In the genomic region with DNA sequence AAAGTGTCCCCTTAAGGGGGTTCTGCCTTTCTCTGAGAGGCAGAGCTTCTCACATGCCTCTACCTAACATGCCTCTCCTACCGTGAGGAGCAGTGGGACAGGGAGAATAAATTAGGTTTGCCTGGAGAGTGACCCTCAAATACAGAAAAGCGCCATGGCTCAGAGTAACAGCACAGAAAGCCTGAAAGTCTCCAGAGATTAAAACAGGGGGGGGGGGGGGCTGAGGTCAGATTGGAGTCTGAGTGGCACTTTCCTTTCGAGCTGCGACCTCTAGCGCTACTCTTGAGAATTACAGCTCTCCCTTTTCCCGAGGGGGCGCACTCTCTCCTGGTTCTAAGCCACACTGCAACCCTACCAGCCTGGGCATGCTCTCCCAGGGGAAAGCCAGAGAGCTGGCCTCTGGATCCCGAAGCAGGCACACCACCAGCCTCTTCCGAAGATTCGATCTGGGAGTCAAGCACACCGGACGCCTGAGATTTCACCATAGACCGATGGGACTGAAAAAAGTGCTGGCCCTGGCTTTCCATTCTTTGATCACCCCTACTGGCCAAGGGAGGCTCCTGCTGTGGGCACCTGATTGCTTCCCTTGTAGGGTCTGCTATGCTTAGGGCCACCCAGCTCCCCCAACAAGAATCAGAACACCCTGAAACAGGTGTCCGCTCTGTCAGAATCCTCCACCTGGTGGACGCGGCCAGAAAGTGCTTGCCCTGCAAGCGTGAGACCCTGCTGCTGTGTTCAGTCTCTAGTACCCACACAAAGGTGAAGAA, we compare ENCODE assay signal across 8 mouse cellular contexts. TPM values are rescaled to one million over a fixed set of nuclear protein-coding genes. Genes with fewer than 3 reads are reported as not detected.
DNase-seq lines count a peak whose midpoint lies in the region; TF ChIP-seq lines count a peak whose summit lies in the region.

No protein-coding gene starts in this region.

- no peaks in the 10 kb centered on the region for H3K36me3 ChIP-seq in kidney, adult 2 months (ENCODE audit: control insufficient read depth, insufficient read depth, low read length)

- no peak overlapping the region for H3K27ac ChIP-seq in bone marrow, adult 2 months (ENCODE audit: control insufficient read depth, insufficient read depth, low read depth, low read length, poor library complexity)
- H3K27ac ChIP-seq in kidney, adult 2 months (ENCODE audit: insufficient read depth, low read depth, low read length), result no peak overlapping the region

- DNase-seq in urinary bladder, postnatal 14 days (ENCODE audit: low spot score), result peak; percentile 52
- DNase-seq in urinary bladder, adult 2 months (ENCODE audit: low spot score), result no peak
- peak; percentile 18 for DNase-seq in gastrocnemius, postnatal 25 days
- peak; percentile 38 for DNase-seq in kidney, adult 2 months
- peak; percentile 59 for DNase-seq in lung, adult 2 months
- DNase-seq in ovary, postnatal 36 days (ENCODE audit: low spot score), result peak; percentile 42
- DNase-seq in c-Kit-positive CD71-positive TER-119-positive erythroid progenitor cells, embryonic 14.5 days (ENCODE audit: low spot score), result no peak

- no peak overlapping the region for H3K4me3 ChIP-seq in bone marrow, adult 2 months (replicated peaks; ENCODE audit: control insufficient read depth, low read depth, low read length)
- H3K4me3 ChIP-seq in kidney, adult 2 months (ENCODE audit: insufficient read depth, low read depth, low read length), result no peak overlapping the region
- H3K4me3 ChIP-seq in lung, adult 2 months (replicated peaks; ENCODE audit: extremely low read depth, low read depth, low read length), result no peak overlapping the region

- WGBS in bone marrow, adult 2 months, result 35% methylated on average over 17 of the region's 17 CpGs
- 40% methylated on average over 17 of the region's 17 CpGs for WGBS in kidney, adult 2 months
- WGBS in lung, adult 2 months, result 43% methylated on average over 17 of the region's 17 CpGs

- no peaks in the 10 kb centered on the region for H3K27me3 ChIP-seq in kidney, adult 2 months (replicated peaks; ENCODE audit: control insufficient read depth, insufficient read depth, low read length)

- peak; percentile 49 for TF ChIP-seq CTCF in bone marrow, adult 2 months (IDR thresholded peaks at IDR 0.05; ENCODE audit: control insufficient read depth, insufficient read depth, low read length)
- TF ChIP-seq CTCF in kidney, adult 2 months (conservative IDR thresholded peaks at IDR 0.05; ENCODE audit: insufficient read depth, insufficient read length, low read depth, low read length), result peak; percentile 69
- TF ChIP-seq CTCF in lung, adult 2 months (IDR thresholded peaks at IDR 0.05; ENCODE audit: insufficient read depth, low read length), result peak; percentile 76

- TF ChIP-seq POLR2A in bone marrow, adult 2 months (IDR thresholded peaks at IDR 0.05; ENCODE audit: borderline replicate concordance, control insufficient read depth, low read depth, low read length), result no peak
- TF ChIP-seq POLR2A in kidney, adult 2 months (IDR thresholded peaks at IDR 0.05; ENCODE audit: low read depth, low read length), result no peak
- TF ChIP-seq POLR2A in lung, adult 2 months (IDR thresholded peaks at IDR 0.05; ENCODE audit: borderline replicate concordance, extremely low read depth, low read depth, low read length), result no peak

- H3K4me1 ChIP-seq in bone marrow, adult 2 months (ENCODE audit: control insufficient read depth, insufficient read depth, low read length), result no peaks in the 10 kb centered on the region
- no peaks in the 10 kb centered on the region for H3K4me1 ChIP-seq in kidney, adult 2 months (ENCODE audit: control insufficient read depth, insufficient read depth, low read length)
- no peaks in the 10 kb centered on the region for H3K4me1 ChIP-seq in lung, adult 2 months (ENCODE audit: control insufficient read depth, insufficient read depth, low read length)

RNA-seq across cellular contexts. Expression of gene Cdkn3, which starts 57.5 kb away (rescaled TPM):
- 2.0 and 2.2 TPM in 2 replicates for polyA plus RNA-seq in urinary bladder, adult 2 months (2012; rRNA removed)
- polyA plus RNA-seq in bone marrow, adult 2 months (2011; ENCODE audit: insufficient read depth, insufficient read length, low replicate concordance, missing spikeins), result 55.2 and 105 TPM in 2 replicates
- under 1 TPM; 0.46 TPM for total RNA-seq in gastrocnemius, postnatal 25 days (2021)
- polyA plus RNA-seq in kidney, adult 2 months (2012; rRNA removed), result 0.31 and 0.57 TPM in 2 replicates
- polyA plus RNA-seq in lung, adult 2 months (2012; rRNA removed), result 0.50 and 1.1 TPM in 2 replicates

Comparison
In these comparisons a context has a peak if more than half of its experiments do, and no peak if none do; other contexts are left out.
1. DNase-seq: peak in urinary bladder, postnatal 14 days (single experiment), gastrocnemius, postnatal 25 days (single experiment), kidney, adult 2 months (single experiment), lung, adult 2 months (single experiment) and ovary, postnatal 36 days (single experiment); none in urinary bladder, adult 2 months (single experiment) and c-Kit-positive CD71-positive TER-119-positive erythroid progenitor cells, embryonic 14.5 days (single experiment).
2. RNA of gene Cdkn3, which starts 57.5 kb away (polyA plus RNA-seq): 55.2 to 105 TPM in bone marrow, adult 2 months; 2.0 to 2.2 TPM in urinary bladder, adult 2 months, 0.50 to 1.1 TPM in lung, adult 2 months and 0.31 to 0.57 TPM in kidney, adult 2 months; every median in the first group is over 10 times any median in the second.
3. Peak in every context shown above with its lines, with median percentiles within 50 percentile points of each other: CTCF ChIP-seq.